Mouse (Mus musculus): ENCODE data around the gene Gnaq.

The Gnaq gene

DNA sequence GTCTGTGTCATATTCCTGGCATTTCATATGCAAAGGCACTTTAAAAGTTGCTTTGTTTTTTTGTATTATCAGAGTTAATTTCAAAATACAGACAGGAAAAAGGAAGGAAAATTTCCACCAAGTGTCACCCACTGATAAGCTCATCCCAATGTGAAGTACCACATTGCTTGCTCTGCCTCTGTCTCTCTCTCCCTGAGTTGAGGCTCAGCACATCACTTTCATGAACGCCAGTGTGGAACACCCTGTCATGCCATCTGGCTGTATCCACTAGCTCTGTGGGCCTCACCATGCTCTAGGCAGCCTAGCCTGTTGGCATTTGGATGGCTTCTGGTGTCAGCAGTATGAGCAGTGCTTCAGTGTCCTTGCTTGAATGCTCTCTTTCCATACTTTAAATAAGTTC lies 122.2 kb downstream of the Gnaq start:
- intact Hi-C loops (cut with DNase I): no loop called here

DNA sequence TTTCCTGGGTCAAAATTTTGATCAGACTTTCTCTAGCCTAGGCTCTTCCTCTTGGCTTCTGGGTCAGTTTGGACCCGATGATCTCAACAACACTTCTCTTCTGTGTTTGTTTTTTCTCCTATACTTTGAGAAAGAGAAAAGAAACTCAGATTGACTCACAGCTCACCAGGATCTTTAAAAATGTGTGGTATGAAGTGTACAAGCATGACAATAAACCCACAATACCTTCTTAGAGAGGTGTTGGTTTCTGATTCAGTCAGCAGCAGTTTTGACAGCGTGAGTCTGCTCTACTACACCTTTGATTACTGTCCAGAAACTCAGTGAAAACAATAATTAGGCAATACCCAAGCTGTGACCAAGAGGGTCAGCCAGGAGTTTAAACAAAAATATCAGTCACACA lies 122.7 kb downstream of the Gnaq start:
- intact Hi-C loops (cut with DNase I): no loop called here

DNA sequence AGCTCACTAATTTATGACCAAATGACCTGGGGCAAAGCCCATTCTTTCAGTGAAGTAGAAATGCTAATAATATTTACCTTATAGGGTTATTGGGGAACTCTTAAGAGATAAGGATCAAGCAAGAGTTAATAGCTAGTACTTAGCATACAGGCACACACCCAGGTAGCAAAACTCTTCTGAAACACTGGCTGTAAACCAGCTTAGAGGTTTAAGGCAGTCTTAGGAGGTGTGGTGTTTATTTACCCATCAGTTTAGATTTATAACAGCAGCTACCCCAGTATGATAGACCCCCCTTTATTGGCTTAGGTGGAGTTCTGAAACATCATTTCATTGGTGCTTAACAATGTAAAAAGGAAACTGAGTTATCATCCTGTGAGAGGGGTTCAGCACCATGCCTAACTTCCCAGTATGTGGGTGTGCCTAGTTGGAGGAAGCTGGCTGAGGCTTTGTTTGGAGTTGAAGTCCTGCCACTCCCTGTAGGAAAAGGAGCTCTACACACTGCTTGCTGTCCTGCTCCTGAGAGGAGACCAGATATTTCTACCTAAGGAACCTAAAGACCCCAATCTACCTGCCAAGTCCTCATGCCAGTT lies 126.2 kb downstream of the Gnaq start:
- intact Hi-C loops (cut with DNase I): no loop called here

DNA sequence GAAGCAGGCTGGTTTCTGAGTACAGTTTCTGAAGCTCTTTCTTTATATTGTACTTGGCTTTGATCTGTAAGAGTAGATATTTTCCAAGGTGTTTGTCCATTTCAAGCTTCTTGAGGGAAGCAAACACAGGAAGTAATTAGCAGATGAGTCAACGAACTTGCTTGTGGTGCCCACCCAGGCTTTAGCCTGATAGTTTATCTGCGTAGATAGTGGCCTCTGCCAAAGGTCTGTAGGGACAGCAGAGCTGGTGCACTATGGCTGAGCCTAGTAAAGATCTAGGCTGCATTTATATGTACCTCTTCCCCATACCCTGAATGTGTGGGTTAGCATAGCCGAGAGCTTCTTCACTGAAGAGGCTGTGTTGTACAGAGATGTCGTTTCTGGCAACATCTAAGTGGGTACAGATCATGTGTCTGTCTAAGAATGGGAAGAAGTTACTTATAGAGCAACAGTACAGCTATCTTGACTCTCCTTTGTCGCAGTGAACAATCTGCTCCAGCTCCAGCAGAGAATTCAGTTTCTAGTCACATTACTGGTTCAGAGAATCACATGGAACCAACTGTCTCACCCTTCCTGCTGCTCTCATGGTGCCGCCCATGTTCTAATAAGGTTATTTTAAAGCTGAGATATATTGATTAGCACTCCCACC lies 127.3 kb downstream of the Gnaq start:
- intact Hi-C loops (cut with DNase I): loop anchor here (10.0 kb wide), 1 partner anchor 55 kb away; no protein-coding TSS in a partner anchor

DNA sequence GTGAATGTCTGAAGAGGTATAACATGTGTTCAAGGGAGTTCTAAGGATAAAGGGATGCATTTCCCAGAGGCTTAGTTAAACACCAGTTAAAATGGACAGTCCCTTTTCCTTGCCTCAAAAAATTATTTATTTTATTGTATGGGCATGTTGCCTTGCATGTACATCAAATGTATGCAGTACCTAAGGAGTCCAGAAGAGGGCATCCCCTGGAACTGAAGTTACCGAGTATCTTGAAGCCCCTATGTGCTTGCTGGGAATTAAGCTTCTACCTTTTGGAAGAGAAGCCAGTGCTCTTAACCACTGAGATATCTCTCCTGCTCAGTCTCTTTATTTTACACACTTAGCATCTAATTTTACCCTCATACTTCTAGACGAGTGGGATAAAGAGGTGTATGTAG lies 127.8 kb downstream of the Gnaq start:
- intact Hi-C loops (cut with DNase I): loop anchor here (10.0 kb wide), 1 partner anchor 54 kb away; no protein-coding TSS in a partner anchor

DNA sequence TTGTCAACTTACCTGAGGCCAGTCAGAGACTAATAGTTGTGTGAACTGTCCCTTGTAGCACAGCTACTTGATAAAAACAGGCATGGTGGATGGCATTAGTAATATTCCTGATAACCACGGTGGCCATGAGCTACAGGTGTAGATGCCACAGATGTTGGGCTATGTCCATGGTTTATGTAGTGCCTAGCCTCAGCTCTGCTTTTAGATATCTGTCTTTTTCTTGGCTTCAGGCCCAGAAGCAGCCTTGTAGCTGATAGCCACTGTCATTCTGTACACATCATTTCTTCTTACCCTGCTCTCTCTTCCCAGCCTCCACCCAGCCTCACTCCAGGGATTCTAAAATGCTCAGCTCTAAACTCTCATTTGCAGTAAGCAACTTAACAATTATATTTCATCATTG lies 128.3 kb downstream of the Gnaq start:
- intact Hi-C loops (cut with DNase I): loop anchor here (10.0 kb wide), 1 partner anchor 54 kb away; no protein-coding TSS in a partner anchor

DNA sequence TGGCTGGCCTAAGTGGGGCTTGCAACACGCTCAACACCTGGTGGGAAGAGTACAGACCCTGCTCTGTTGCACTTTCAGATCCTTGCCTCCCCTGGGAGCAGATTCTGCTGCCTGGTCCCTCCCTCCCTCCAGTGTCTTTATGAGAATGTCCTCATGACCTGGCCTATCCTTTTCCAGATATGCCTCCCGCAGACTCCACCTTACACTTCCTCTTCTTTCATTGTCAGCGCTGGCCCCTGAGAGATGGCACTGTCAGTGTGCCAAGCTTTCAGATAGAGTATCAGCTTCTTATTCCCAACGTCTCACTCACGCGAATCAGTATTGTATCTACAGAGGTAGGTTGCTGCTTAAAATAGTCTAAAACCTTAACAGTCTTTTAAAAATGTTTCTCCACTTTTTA lies 129.0 kb downstream of the Gnaq start:
- intact Hi-C loops (cut with DNase I): loop anchor here (10.0 kb wide), 1 partner anchor 53 kb away; no protein-coding TSS in a partner anchor

DNA sequence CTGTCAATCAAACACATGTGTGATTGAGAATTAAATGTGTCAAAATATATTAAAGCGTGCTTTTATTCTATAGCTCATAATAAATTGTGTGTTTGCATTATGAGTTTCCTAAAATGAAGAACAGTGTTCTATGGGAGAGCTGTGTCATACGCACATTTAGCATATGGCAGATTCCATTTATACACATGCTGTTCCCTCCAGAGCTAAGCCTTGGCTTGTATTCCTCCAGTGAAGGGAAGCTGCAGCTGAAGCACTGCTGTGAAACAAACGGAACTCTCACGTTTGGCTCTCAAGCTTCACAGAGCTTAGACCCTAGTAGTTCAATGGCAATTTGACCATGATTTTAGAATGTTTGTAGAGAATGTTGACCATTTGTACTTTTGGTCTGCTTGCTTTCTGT lies 129.7 kb downstream of the Gnaq start:
- intact Hi-C loops (cut with DNase I): loop anchor here (10.0 kb wide), 1 partner anchor 52 kb away; no protein-coding TSS in a partner anchor

DNA sequence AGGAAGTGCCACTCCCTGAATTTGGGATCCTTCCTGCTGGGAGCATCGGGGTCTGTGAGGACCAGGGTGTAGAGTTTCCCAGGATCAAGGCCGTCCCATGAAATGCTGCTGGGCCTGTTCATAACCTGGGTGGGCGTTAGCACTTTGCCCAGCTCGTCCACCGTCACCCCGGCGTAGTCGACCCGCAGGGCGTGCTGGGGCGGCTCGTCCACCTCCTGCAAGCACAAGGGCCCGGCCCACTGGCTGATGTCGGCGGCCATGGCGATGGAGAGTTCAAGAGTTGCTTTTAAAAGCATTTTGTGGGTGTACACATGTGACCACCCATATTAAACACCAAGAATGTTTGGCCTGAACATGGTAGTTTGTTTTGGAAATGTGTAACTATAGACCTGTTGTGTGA lies 134.7 kb downstream of the Gnaq start:
- intact Hi-C loops (cut with DNase I): loop anchor here (10.0 kb wide), 1 partner anchor 47 kb away; no protein-coding TSS in a partner anchor

DNA sequence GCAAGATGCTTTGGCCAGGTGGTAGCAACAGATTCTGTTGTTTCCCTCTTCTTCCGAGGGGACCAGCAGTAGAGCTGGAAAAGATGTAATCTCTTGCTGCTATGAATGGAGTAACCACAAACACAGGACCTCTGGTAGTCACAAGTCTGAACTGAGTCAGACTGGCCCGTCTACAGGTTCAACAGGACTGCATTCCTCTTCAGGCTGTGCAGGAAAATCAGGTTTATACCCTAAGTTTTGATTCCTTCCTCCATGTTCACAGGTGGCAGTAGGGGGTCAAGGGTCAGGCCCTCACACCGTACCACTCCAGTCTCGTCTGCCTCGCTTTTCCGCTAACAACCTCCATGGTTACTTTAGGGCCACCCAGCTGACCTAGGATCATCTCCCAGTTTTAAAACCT lies 137.6 kb downstream of the Gnaq start:
- intact Hi-C loops (cut with DNase I): no loop called here

DNA sequence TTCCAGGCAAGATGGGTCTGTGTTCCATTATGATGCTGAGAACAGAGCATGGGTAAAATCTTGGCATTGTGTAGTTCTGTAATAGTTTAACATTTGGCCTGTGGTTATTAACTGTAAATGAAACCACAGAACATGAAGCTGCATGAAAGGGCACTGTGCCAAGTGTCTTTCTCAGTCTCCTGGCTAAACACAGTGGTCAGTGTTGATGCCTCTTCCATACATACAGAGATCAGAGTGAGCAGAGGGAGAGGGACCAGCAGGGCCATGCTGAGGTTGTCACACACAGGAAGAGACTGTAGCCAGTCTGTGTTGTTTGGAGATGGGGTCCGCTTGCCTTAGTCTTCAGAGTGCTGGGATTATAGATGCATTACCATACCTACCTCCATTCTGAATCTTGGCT lies 138.4 kb downstream of the Gnaq start:
- intact Hi-C loops (cut with DNase I): no loop called here

DNA sequence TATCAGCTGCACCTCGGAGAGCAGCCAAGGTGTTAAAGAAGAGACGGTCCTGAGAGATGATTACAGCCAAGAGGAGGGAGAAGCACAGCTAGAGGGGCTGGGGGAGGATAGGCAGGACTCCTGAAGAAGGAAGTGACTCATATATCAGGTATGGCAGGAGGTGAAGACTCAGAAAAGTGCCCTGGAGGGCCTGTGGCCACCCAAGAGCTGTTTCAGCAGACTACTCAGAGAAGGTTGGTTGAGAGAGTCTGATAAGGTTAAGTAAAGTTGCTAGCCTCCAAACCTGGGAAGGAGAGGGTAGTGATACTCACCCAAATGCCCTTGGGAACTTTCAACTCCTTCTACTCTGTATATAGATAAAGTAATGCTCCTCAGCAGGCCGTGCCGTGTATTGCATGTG lies 140.4 kb downstream of the Gnaq start:
- intact Hi-C loops (cut with DNase I): no loop called here

DNA sequence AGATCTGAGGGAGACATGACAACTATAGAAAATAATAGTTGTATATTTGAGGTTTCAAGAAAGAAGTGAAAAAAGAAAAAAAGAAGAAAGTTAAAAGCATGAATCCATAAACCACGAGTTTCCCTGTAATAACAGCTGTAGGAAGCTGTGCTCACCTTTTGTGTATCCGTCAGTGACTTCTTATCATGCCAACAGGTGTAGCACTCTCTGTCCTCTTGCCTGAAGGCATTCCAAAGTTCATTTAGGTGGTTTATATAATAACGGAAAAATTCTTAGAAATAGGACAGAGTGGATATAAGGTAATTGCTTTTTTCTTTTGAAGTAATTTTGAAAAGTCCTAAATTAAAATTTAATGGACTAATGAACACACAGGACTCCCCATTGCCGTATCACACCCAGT lies 147.6 kb downstream of the Gnaq start:
- intact Hi-C loops (cut with DNase I): no loop called here

DNA sequence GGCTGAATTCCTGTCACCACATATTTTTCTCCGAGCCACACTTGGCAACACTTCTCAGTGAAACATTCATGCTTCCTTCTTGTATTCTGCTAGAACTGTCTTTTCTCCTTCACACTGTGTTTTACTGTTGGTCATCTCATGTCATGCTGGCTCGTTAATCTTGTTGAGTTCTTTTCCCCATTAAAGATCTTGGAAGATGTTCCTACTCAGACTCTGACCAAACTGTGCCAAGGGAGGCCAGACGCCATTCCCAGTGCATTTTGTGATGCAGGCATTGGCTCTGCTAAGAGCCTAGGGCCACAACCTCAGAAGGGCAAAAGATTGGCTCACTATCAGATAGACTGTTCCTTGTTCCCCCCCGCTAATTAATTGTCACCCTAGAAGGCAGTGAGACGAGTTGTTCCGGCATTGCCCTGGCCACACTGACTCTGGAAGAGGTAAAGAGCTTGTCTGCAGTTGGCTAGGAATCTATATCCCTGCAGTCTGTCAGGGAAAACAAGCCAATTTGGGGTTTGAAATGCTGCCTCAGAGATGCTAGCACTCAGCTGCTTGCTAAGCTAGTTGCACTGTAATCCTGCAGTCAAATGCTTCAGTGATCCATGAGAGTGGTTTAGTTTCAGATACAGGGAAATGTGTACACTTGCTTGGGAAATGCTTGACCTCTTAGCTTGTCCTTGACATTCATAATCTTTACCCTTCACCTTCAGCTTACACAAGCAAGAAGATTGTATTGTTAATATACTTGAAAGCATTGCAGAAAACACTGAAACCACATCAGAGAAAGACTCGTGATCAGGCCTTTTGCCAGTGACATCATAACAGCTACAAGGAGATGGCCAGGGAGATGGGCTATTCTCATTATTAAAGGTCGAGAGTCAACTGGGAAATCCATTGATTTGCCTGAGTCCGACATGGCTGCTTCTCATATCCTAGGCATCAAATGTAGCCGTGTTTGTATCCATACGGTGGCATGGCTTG lies 152.7 kb downstream of the Gnaq start:
- intact Hi-C loops (cut with DNase I): no loop called here

DNA sequence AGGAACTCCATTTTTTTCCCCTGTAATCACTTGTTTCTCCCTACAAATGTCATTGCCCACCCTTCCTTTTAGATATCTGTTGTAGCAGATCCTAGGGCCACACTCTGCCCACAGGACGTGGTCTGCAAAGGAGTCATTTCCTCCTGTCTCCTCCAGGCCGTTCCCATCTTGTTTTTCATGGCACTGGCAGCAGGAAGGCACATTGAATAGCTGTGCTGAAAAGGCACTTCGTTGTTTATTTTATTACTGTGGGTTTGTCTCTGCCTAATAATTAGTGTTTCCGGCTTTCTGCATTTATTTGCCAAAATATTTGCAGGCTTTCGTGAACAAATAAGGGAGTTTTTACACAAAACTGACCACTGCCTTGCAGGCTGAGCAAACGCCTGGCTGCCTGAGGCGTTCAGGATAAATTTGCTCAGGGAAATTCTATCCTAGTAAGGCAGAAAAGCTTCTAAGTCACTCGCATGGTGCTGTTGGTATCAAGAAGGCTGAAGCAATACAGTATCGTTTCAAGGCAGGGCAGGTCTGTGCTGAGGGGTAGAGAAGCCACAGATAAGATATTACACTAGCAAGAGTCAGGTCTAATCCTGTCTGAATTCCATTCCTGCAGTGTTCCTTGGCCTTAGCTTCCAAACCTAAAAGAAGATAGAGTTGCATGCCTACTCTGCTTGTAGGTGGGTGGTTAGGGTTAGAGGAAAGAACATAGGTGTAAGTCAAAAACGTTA lies 154.0 kb downstream of the Gnaq start:
- intact Hi-C loops (cut with DNase I): no loop called here

DNA sequence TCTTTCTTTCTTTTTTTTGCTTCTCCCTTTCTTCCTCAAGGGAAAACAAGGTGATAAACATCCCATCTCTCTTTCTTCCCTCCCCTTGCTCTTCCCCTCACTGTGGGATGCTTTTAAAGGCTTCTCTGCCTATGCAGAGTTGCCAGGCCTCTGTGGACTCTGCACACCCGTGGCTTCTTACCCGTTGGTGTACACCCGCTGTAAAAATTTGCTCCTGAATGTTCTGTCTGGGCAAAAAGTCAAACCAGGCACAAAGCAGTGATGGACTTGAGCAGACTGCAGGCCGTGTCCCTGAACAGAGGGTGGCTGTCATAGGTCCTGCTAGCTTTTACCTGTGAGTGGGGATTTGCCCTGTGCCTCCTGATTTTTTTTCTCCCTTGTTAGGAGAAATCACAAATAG lies 154.7 kb downstream of the Gnaq start:
- intact Hi-C loops (cut with DNase I): no loop called here

DNA sequence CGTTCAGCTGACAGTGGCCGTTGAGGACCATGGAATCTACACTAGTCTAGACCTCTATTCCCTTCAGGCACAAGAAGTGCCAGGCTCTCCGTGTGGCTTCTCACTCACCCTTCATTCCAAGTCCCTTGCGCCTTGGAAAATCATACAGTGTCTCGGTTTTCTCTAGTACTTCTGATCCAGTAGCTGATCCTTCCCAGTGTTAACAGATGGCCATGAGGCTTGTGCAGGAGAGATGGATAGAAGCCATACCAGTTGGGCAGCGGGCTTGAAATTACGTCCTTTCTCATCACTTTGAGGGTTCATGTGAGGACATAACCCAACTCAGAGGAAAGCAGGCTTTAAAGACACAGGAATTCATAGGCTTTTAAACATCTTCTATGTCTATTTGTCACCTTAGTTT lies 155.3 kb downstream of the Gnaq start:
- intact Hi-C loops (cut with DNase I): no loop called here

DNA sequence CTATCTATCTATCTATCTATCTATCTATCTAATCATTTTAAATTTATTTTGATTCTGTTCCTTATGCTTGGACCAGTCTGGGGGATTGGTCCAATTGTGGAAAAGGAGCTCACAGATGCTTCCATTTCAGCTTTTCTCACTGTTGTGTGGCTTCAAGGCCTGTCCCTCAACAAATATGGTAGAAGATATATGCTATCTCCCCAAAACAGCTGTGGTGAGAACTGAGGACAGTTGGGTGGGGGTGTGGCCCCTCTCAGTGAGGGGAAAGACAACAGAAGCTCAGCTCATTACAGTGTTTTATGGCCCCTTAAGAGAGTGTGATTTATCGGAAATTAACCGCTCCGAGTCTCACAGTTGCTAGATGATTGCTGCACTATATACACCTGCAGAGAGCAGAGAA lies 158.5 kb downstream of the Gnaq start:
- intact Hi-C loops (cut with DNase I): no loop called here

DNA sequence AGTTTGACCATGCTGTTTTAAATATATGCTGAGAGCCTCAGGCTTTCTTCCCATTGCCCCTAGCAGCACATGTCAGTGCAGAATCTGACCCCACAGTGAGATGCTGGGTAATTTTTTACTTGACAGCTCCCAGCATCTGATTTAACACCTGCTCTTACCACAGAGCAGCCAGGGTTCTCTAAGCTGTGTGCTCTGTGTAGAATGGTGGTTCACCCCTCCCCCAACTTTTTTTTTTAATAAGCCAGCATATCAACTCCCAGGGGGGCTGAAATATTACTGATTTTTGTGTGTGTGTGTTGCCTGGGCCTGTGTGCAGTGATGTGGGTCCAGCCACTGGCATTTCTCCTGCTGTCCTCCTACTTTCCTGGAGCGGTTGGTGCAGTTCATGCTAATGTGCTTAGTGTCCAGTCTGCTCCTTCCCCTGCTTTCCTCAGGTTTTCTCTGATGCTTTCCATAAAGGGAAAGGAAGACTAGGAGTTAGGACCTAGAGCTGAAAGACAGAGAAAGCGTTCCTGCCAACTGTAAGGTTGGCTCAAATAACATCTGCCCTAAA lies 159.5 kb downstream of the Gnaq start:
- intact Hi-C loops (cut with DNase I): no loop called here

DNA sequence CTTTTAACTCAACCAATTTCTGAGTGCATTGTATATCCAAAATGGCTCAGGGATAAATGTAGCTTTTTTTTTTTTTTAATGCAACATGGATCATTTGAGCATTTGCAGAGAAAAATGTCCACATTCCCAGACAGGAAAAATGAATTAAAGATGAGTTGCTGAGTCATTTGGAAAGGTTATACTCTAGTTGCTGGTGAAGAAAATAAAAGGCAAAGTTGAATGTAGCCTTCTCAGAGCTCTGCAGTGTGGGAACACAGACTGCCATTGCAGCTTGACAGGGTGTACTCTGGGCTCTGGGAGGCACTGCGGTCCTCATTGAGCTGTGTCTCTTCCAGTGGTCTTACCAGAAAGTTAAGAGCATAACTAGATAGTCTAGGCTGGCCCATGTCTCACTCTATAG lies 160.3 kb downstream of the Gnaq start:
- intact Hi-C loops (cut with DNase I): no loop called here

DNA sequence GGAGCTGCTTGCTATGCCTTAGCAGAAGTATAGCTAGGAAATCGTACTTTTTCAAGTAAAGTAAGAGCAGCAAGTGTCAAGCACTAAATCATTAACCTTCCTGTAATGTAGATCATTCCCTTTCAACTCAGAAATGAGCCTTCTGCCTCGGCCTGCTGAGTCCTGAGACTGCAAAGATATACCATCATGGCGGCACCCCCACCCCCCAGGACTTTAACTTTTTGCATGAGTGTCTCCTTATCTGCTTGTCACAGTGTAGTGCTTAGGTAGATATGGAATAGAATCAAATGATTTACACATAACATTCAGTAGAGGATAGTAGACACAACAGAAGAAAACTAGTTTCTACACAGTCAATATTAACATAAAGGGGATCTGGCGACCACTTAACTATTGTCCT lies 167.8 kb downstream of the Gnaq start:
- intact Hi-C loops (cut with DNase I): no loop called here

All from adrenal gland (tissue).